Mouse (Mus musculus) urinary bladder, postnatal 36 days (tissue): Measurements from ENCODE around the gene Thsd4.
A peak's percentile ranks its signal among the peaks of the same experiment; 100 is the strongest.

Source experiments
- DNase-seq, 2 experiments: peaks; one replicate each; pipeline ENCODE4 v3.0.0; 2022; ENCODE audit warnings: low spot score in 2 of 2, mixed read lengths in 1 of 2

Gene Thsd4

GRCm38 (mm10) chr9:60152990-60153389 lies 368.9 kb downstream of the Thsd4 start:
- no peak for DNase-seq

- no peak for DNase-seq
Observed at GRCm38 (mm10) chr9:60151897-60152627, 369.8 kb downstream of the Thsd4 start.

GRCm38 (mm10) chr9:60150511-60150910 lies 371.3 kb downstream of the Thsd4 start:
- no peak for DNase-seq

GRCm38 (mm10) chr9:60148988-60149387 lies 372.9 kb downstream of the Thsd4 start:
- DNase-seq: no peak

GRCm38 (mm10) chr9:60147401-60147800 lies 374.4 kb downstream of the Thsd4 start:
- DNase-seq: no peak

GRCm38 (mm10) chr9:60143816-60144215 lies 378.0 kb downstream of the Thsd4 start:
- DNase-seq: no peak

- no peak for DNase-seq
Observed at GRCm38 (mm10) chr9:60141081-60141514, 380.7 kb downstream of the Thsd4 start.

- DNase-seq: no peak
Observed at GRCm38 (mm10) chr9:60140411-60140810, 381.4 kb downstream of the Thsd4 start.

GRCm38 (mm10) chr9:60139446-60139845 lies 382.4 kb downstream of the Thsd4 start:
- no peak for DNase-seq

GRCm38 (mm10) chr9:60129235-60129991 lies 392.4 kb downstream of the Thsd4 start:
- DNase-seq: no peak

GRCm38 (mm10) chr9:60126961-60127360 lies 394.9 kb downstream of the Thsd4 start:
- no peak for DNase-seq

- no peak for DNase-seq
Observed at GRCm38 (mm10) chr9:60124102-60124501, 397.7 kb downstream of the Thsd4 start.

- no peak for DNase-seq
Observed at GRCm38 (mm10) chr9:60123066-60123465, 398.8 kb downstream of the Thsd4 start.

- peak; percentile 15 to 33 for DNase-seq
Observed at GRCm38 (mm10) chr9:60119846-60120245, 402.0 kb downstream of the Thsd4 start.

- DNase-seq: no peak
Observed at GRCm38 (mm10) chr9:60117831-60118230, 404.0 kb downstream of the Thsd4 start.

GRCm38 (mm10) chr9:60115711-60116247 lies 406.1 kb downstream of the Thsd4 start:
- DNase-seq: no peak

- no peak for DNase-seq
Observed at GRCm38 (mm10) chr9:60115306-60115705, 406.5 kb downstream of the Thsd4 start.

- DNase-seq: no peak
Observed at GRCm38 (mm10) chr9:60110200-60110599, 411.6 kb downstream of the Thsd4 start.

- no peak for DNase-seq
Observed at GRCm38 (mm10) chr9:60106683-60107082, 415.2 kb downstream of the Thsd4 start.

- no peak for DNase-seq
Observed at GRCm38 (mm10) chr9:60106106-60106505, 415.7 kb downstream of the Thsd4 start.

- DNase-seq: no peak
Observed at GRCm38 (mm10) chr9:60094211-60094610, 427.6 kb downstream of the Thsd4 start.

GRCm38 (mm10) chr9:60092428-60092827 lies 429.4 kb downstream of the Thsd4 start:
- DNase-seq: no peak

GRCm38 (mm10) chr9:60089441-60089840 lies 432.4 kb downstream of the Thsd4 start:
- DNase-seq: no peak
